Mouse (Mus musculus): ENCODE measurements at regions not wholly inside any gene's neighbourhood (a gene's known extent, or its start where the extent isn't known, plus 50 kb on each side); places are given as distances from the start of the nearest gene placed in this dataset.
"Not testable (repeated sequence)": the region's sequence is repeated elsewhere in the genome, so short reads cannot be mapped to it uniquely, and the experiment has no call there.

DNA sequence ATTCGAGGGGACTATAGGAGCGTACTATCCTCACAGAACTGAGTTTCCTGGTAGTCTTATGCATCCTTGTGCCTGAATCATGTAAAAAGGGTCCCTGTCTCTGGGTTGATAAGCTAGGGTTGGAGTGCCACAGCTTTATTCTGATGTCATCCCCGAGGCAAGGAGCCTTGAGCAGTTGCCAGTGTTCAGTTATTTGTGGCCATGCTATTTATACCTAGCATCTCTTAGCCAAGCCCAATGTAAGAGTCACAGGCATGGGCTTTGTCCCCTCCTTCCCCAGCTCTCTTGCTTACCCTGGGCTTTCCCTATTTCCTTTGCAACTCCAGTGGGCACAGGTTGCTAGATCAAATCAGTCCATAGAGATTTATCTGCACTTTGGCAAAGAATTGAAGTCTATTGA, 288.6 kb downstream of the Cyp26b1 start:
- no peaks in the 10 kb centered on the region for H3K4me1 ChIP-seq (ENCODE audit: control insufficient read depth)
- H3K9me3 ChIP-seq (ENCODE audit: control insufficient read depth, low read length) = no peaks in the 10 kb centered on the region
- no peaks in the 10 kb centered on the region for H3K27me3 ChIP-seq (ENCODE audit: control insufficient read depth)
- no peak for TF ChIP-seq TAL1 (IDR thresholded peaks at IDR 0.05; ENCODE audit: low read length)
- no peak for TF ChIP-seq GATA1 (IDR thresholded peaks at IDR 0.05; ENCODE audit: low read length)
- H3K4me3 ChIP-seq (replicated peaks) = no peak overlapping the region
- H3K36me3 ChIP-seq (ENCODE audit: control insufficient read depth) = no peaks in the 10 kb centered on the region

DNA sequence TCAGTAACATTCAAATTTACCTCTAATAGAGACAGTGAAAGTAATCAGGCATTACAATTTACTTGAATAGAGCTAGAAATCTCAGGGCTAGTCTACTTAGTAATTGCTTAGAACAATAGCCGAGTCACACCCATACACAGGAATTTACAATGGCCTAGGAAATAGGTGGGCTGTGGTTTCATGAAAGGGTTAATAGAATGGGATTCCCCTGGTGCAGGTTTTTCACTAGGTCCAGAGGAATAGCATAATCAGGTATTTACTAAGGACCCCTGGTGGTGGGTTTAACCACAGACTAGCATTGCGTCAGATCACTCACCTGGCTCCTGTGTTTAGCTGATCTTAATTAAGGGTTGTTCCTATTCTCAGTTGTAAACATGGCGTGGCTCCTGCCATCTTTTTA, 290.8 kb downstream of the Cyp26b1 start:
- not testable (repeated sequence) for H3K27me3 ChIP-seq (ENCODE audit: control insufficient read depth); H3K4me3 ChIP-seq (replicated peaks); H3K36me3 ChIP-seq (ENCODE audit: control insufficient read depth); H3K4me1 ChIP-seq (ENCODE audit: control insufficient read depth); H3K9me3 ChIP-seq (ENCODE audit: control insufficient read depth, low read length)

DNA sequence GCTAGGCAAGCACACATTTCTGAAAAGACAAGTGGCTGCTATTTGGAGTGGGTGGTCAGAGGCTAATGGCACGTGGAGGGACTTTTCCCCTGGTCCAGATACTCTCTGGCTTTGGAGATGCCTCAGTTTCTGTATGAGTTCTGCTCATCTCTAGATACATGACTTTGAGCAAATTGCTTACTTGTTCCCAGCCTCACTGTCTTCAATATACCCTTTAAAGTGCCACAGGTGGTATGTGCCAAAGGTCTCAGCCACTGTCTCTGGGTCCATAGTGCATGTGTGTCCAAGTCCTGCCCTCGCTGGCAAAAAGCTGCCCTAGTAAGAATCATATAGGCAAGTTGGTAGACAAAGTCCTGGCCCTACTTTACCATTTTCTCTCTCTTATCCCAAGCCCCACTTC, 291.5 kb downstream of the Dysf start:
- no peaks in the 10 kb centered on the region for H3K4me1 ChIP-seq (ENCODE audit: control insufficient read depth)
- no peak for TF ChIP-seq GATA1 (IDR thresholded peaks at IDR 0.05; ENCODE audit: low read length)
- TF ChIP-seq TAL1 (IDR thresholded peaks at IDR 0.05; ENCODE audit: low read length) = no peak
- H3K36me3 ChIP-seq (ENCODE audit: control insufficient read depth) = no peaks in the 10 kb centered on the region
- no peak overlapping the region for H3K4me3 ChIP-seq (replicated peaks)
- no peaks in the 10 kb centered on the region for H3K9me3 ChIP-seq (ENCODE audit: control insufficient read depth, low read length)
- H3K27me3 ChIP-seq (ENCODE audit: control insufficient read depth) = no peaks in the 10 kb centered on the region

DNA sequence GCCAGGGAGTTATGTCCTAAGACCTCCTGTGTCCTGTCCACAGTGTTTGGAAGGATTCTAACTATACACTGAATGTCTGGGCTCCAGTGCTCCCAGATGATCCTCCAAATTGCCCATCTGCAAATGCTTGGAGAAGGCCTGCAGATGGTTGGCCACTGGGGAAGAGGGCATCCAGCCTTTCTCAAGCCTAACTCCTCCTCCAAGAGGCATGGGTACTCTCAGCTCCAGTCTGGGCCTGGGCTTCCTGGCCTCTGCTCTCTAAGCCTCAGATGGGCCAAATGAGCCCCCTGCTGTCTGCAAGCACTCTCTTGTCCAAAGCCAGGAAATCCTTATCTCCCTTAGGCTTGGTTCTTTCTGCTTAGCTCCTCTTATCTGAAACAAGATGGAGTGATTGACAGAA, 290.8 kb downstream of the Dysf start:
- TF ChIP-seq GATA1 (IDR thresholded peaks at IDR 0.05; ENCODE audit: low read length) = no peak
- no peak for TF ChIP-seq TAL1 (IDR thresholded peaks at IDR 0.05; ENCODE audit: low read length)
- Histone ChIP-seq H3K27me3 (ENCODE audit: control insufficient read depth) (no peaks in the 10 kb centered on the region), H3K4me1 (ENCODE audit: control insufficient read depth) (no peaks in the 10 kb centered on the region), H3K4me3 (replicated peaks) (no peak overlapping the region), H3K9me3 (ENCODE audit: control insufficient read depth, low read length) (no peaks in the 10 kb centered on the region), H3K36me3 (ENCODE audit: control insufficient read depth) (no peaks in the 10 kb centered on the region)

DNA sequence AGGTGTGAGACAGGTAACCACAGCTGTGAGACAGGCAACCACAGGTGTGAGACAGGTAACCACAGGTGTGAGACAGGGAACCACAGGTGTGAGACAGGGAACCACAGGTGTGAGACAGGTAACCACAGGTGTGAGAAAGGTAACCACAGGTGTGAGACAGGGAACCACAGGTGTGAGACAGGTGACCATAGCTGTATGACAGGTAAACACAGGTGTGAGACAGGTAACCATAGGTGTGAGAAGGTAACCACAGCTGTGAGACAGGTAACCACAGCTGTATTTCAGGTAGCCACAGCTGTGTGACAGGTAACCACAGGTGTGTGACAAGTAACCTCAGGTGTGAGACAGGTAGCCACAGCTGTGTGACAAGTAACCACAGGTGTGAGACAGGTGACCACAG, 265.5 kb downstream of the Dysf start:
- H3K4me3 ChIP-seq (replicated peaks); H3K27me3 ChIP-seq (ENCODE audit: control insufficient read depth); H3K4me1 ChIP-seq (ENCODE audit: control insufficient read depth); H3K36me3 ChIP-seq (ENCODE audit: control insufficient read depth); H3K9me3 ChIP-seq (ENCODE audit: control insufficient read depth, low read length): not testable (repeated sequence)

DNA sequence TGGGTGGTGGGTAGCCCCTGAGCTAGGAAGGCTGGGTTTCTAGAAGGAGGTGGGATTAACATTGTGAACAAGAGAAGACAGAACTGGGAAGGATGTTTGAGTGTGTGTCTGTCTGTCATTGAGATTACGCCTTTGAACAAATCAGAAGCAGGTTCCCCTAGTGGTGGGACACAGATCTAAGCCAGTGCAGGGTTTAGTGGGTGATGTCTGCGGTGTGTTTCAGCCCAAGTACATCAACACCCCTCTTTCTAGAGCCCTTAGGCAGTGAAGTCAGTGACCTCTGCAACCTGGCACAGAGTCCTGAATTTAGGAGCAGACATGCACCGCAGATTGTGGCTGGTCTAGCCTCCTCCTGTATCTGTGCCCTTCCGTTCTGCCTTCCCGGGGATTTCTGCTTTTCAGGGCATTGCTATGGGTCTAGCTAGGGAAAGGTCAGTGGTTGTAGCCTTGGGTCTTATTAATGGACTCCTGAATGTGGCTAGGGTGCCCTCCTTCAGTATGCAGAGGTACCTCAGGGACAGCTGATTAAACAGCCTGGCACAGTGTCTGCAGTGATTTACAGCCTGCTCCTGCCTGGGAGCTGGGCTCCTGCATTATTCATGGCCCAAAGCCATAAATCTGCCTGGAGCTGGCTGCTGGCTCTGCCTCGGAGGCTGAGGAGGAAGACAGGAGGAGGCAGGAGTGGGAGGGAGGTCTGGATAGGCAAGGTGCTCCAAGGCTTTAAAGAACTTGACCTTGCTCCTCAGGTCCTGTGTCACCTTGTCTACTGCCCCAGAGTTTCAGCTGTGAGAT, 264.3 kb downstream of the Dysf start:
- no peaks in the 10 kb centered on the region for H3K27me3 ChIP-seq (ENCODE audit: control insufficient read depth)
- no peaks in the 10 kb centered on the region for H3K36me3 ChIP-seq (ENCODE audit: control insufficient read depth)
- TF ChIP-seq TAL1 (IDR thresholded peaks at IDR 0.05; ENCODE audit: low read length) = no peak
- no peak for TF ChIP-seq GATA1 (IDR thresholded peaks at IDR 0.05; ENCODE audit: low read length)

DNA sequence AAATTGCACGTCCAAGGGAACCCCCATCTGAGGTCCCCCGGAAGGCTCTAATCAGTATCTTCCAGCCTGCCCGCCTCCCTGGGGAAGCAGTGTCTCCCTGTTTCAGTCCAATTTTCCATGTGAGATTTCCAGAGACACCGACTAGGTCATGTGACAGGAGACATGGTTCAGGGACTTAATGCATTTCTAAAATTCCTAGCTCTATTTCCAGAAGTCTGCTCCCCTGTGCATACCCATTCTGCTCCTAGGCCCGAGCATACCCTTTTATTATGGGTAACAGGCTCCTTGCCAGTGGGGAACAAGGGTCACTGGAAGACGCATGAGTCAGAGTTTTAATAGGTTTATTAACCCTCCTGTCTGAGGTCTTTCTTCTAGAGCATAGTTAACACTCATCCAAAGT, 263.6 kb downstream of the Dysf start:
- Histone ChIP-seq H3K36me3 (ENCODE audit: control insufficient read depth) (no peaks in the 10 kb centered on the region), H3K27me3 (ENCODE audit: control insufficient read depth) (no peaks in the 10 kb centered on the region), H3K4me3 (replicated peaks) (no peak overlapping the region), H3K9me3 (ENCODE audit: control insufficient read depth, low read length) (peaks cover 6% of the 10 kb centered on the region), H3K4me1 (ENCODE audit: control insufficient read depth) (no peaks in the 10 kb centered on the region)
- no peak for TF ChIP-seq GATA1 (IDR thresholded peaks at IDR 0.05; ENCODE audit: low read length)
- TF ChIP-seq TAL1 (IDR thresholded peaks at IDR 0.05; ENCODE audit: low read length) = no peak

More for the DNA sequence above, 264.3 kb downstream of the Dysf start:
- Histone ChIP-seq H3K4me3 (replicated peaks) (no peak overlapping the region), H3K9me3 (ENCODE audit: control insufficient read depth, low read length) (peaks cover 6% of the 10 kb centered on the region), H3K4me1 (ENCODE audit: control insufficient read depth) (no peaks in the 10 kb centered on the region)

DNA sequence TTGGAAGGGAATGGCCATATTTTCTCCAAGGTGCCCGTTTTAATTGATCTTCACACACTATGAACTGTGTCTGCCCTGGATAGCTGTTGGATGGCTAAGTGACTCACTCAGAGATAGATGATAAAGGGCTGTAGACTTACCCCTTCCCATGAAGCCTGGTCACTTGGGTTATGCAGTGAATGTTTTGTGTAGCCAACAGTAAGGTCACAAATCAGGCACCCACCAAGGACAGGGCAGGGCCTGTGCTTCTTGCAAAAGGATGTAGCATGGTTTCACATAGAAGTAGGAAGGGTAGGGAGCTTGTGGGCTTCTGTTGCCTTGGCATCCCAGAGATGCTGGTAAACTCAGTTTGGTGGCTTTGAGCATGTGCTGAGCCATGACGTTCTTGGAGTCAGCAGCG, 263.1 kb downstream of the Dysf start:
- Histone ChIP-seq H3K36me3 (ENCODE audit: control insufficient read depth) (no peaks in the 10 kb centered on the region), H3K27me3 (ENCODE audit: control insufficient read depth) (no peaks in the 10 kb centered on the region), H3K4me3 (replicated peaks) (no peak overlapping the region), H3K4me1 (ENCODE audit: control insufficient read depth) (no peaks in the 10 kb centered on the region), H3K9me3 (ENCODE audit: control insufficient read depth, low read length) (peaks cover 6% of the 10 kb centered on the region)
- no peak for TF ChIP-seq TAL1 (IDR thresholded peaks at IDR 0.05; ENCODE audit: low read length)
- no peak for TF ChIP-seq GATA1 (IDR thresholded peaks at IDR 0.05; ENCODE audit: low read length)

DNA sequence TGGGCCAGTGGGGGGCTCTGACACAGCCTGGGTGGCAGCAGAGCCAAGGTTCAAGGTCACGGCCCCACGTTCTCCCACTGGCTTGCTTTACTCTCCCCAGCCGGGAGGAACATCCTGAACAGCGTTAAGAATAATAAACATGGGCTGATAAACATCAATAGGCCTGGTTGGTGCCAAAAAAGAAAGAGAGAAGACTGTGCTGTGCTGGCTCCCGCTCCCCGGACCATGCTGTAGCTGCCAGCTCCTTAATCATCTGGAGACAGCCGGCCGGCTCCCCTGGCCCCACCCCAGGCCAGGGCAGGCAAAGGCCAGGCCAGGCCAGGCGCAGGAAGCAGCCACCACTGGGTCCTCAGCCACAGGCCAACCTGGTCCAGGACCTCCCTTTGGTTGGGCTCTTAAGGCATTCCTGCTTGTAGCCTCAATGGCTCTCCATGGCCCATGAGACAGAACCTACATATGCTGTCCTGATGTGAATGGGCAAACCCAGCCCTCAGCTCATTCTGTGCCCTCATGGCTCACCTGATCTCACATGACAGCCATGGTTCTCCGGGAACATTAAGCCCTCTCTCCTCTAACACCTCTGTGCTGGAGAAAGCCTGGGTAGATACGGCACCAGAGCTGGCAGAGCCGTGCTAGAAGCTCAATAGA, 262.3 kb downstream of the Dysf start:
- Histone ChIP-seq H3K36me3 (ENCODE audit: control insufficient read depth) (no peaks in the 10 kb centered on the region), H3K9me3 (ENCODE audit: control insufficient read depth, low read length) (peaks cover 6% of the 10 kb centered on the region), H3K27me3 (ENCODE audit: control insufficient read depth) (no peaks in the 10 kb centered on the region), H3K4me3 (replicated peaks) (no peak overlapping the region), H3K4me1 (ENCODE audit: control insufficient read depth) (no peaks in the 10 kb centered on the region)
- TF ChIP-seq GATA1 (IDR thresholded peaks at IDR 0.05; ENCODE audit: low read length) (no peak), TAL1 (IDR thresholded peaks at IDR 0.05; ENCODE audit: low read length) (no peak)

DNA sequence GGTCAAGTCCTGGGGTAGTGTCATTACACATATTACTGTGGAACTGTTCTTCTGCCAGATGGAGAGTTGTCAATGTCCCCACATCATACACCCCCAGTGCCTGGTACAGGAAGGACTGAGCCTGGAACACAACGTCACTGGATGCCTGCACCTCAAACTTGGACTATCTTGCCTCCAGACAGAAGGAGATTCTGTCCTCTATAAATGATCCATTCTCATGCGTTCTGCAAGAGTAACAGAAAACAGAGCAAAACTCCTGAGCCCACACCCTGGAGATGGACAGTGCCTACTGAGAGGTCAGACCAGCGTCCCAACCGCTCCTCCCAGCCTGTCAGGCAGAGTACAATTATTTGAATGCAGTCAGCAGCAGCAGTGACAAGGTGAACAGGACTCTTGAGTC, 261.1 kb downstream of the Dysf start:
- Histone ChIP-seq H3K27me3 (ENCODE audit: control insufficient read depth) (no peaks in the 10 kb centered on the region), H3K9me3 (ENCODE audit: control insufficient read depth, low read length) (peaks cover 6% of the 10 kb centered on the region), H3K36me3 (ENCODE audit: control insufficient read depth) (no peaks in the 10 kb centered on the region), H3K4me3 (replicated peaks) (no peak overlapping the region), H3K4me1 (ENCODE audit: control insufficient read depth) (no peaks in the 10 kb centered on the region)
- TF ChIP-seq TAL1 (IDR thresholded peaks at IDR 0.05; ENCODE audit: low read length) (no peak), GATA1 (IDR thresholded peaks at IDR 0.05; ENCODE audit: low read length) (no peak)

All from erythroblast, embryonic 14.5 days (primary cell).